Mouse (Mus musculus) left cerebral cortex, postnatal 14 days (tissue): ENCODE measurements around the gene Lrguk. TPM values are rescaled to one million over a fixed set of nuclear protein-coding genes. Genes with fewer than 3 reads are reported as not detected.

Experiments
- DNase-seq, 2 experiments: peaks; one replicate each; pipeline ENCODE4 v3.0.0; 2021 to 2022; ENCODE audit warnings: low spot score in 2 of 2, mixed read lengths in 1 of 2
- intact Hi-C: fragments of 180-260 bp; cut with DNase I; formaldehyde crosslinking; loops from one replicate; pipeline ENCODE4 v1.15.1; 2025
- total RNA-seq, 2 experiments: library from RNA; stranded (reverse); gene quantifications; 2 replicates each; pipeline ENCODE4 v1.2.3; 2021

Lrguk gene
- total RNA-seq, 2 experiments from 2014 or later = 3.2 to 3.3 TPM

GRCm38 (mm10) chr6:34124401-34124800 is 95.2 kb downstream of the Lrguk start:
- intact Hi-C loops = no loop called here
- no peak for DNase-seq

GRCm38 (mm10) chr6:34129261-34129660 is 100.0 kb downstream of the Lrguk start:
- intact Hi-C loops = no loop called here
- DNase-seq = no peak

GRCm38 (mm10) chr6:34132391-34132790 is 103.1 kb downstream of the Lrguk start:
- DNase-seq = no peak

GRCm38 (mm10) chr6:34138366-34138765 is 109.1 kb downstream of the Lrguk start:
- intact Hi-C loops = no loop called here
- no peak for DNase-seq

More at GRCm38 (mm10) chr6:34132391-34132790, 103.1 kb downstream of the Lrguk start:
- intact Hi-C loops = no loop called here

DNA sequence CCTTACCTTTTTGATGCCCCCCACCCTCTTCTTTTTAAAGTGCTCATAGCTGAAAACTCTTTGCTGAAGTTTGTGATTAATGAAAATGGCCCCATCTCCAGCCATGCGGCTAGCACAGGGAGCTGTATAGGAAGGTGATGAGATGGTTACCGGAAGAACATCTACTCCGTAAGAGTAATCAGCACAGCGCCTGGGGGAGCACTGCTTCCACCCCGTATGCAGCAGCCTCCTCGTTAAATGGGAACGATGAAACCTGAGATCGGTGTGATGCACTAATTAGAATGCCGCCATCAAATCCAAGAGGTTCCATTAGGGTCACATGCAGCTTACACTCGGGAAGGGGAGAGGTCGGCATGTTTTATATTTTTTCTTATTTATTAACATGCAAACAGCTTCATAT is 113.7 kb downstream of the Lrguk start:
- intact Hi-C loops = no loop called here
- no peak for DNase-seq

DNA sequence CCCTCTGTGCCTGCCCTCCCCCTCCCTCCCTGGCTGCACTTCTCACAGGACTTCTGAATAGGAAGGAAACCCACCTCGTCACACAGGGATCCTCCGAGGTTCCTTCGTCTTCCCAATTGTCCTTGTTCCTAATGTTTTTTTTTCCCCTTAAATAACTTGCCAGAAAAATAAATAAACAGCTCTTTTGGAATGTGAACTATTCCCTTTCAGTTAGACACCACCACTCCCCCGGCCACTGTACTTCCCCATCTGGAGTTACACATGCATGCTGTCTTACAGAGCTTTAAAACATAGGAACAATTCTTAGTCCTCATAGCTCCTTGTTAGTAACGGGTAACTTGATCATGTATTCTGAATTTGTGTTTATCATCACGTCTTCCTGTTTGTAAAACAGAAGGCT is 116.8 kb downstream of the Lrguk start:
- intact Hi-C loops = no loop called here
- DNase-seq = no peak

DNA sequence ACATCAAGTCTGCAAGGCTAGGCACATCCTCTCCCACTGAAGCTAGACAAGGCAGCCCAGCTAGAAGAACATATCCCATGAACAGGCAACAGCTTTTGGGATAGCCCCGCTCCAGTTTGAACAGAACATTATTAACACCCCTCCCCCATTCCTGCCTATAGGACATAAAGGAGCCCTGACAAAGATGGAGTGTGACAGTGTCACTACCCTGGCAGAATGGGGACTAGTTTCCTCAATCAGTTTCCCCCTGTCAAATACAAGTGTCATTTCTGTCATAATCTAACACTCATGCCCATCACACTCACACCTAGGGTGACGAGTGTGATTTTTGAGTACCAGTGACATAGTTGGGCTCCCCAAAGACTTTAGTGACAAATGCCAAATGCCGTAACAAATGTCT is 118.8 kb downstream of the Lrguk start:
- intact Hi-C loops = no loop called here
- DNase-seq = no peak

DNA sequence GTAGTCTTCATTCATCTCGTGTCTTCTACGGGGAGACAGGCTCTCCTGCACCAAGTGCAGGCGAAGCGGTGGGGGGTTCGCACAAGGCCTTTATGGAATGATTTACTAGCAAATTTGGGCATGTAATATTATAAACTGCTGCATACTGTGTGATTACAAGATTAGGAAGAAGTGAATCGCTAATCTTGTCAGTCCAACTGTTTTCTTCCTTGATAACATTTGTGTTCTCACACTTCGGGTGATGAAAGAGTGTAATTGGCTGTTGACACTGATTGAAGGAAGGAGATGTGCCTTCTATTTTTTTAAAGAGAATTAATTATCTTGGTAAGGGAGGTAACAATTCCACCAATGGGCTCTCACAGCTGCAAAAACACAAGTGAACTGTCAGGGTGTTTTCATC is 119.4 kb downstream of the Lrguk start:
- intact Hi-C loops = no loop called here
- no peak for DNase-seq

- DNase-seq = no peak
- intact Hi-C loops = no loop called here
Observed at GRCm38 (mm10) chr6:34149066-34149465, 119.8 kb downstream of the Lrguk start.

DNA sequence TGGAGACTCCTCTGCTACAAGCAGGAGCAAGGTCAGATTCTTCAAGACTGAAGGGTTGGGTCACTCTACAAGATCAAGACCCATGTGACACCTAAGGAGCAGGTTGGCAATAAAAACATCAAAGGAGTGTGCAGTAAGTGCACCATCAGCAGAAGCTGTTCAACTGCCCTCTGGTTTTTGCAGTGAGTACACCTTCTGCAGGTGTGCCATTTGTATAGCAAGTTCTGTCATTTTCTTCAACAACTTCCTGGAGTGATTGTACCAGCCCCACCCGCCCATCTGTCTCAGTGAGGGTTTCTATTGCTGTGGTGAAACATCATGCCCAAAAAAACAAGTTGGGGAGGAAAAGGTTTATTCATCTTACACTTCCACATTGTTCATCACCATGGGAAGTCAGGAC is 120.6 kb downstream of the Lrguk start:
- DNase-seq = no peak
- intact Hi-C loops = no loop called here

DNA sequence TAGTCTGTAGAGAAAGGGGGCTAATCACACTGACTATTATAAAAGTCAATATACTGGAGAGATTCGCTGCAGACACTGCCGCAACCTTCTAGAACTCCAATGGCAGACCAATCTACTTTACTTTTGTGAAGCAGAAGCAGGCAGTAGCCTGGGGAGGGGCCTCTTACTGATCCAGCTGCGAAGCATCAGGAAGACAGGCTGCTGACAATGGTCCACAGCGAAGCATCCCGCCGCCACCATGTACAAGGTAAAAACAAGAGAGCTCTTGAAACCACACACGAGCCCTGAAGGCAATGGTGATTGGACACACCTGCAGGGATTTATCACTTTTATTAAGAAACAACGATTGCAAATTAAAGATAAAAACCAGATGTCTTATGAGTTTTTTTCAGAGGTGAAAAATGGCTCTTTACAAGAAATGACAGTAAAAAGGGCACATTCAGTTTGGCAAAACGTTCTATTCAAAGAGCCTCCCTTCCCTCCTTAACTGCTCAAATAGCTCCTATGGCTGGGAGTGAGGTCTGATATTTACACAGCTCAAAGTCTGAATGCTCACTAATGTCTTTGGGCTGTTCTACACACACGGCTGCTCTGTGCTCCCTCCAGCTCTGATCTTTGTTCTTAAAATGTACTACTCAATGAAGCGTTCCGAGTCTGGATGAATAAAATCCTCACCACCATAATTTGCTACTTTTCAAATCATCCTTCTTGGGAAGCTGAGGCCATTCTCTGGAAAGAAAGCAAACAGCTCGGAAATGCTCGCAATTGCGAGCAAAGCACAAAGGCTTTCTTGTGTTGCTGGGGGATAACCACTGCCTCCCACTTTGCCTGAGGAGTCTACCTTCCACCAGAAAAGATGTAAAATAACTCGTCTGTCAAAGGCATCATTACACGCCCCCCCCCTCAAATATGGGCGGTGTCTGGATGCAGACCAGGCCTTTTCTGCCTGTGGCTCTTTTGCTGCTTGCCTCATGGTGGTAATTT is 124.1 kb downstream of the Lrguk start:
- intact Hi-C loops = no loop called here
- DNase-seq = no peak

GRCm38 (mm10) chr6:34154202-34154601 is 125.0 kb downstream of the Lrguk start:
- intact Hi-C loops = no loop called here
- DNase-seq = peak; percentile 74 to 89

DNA sequence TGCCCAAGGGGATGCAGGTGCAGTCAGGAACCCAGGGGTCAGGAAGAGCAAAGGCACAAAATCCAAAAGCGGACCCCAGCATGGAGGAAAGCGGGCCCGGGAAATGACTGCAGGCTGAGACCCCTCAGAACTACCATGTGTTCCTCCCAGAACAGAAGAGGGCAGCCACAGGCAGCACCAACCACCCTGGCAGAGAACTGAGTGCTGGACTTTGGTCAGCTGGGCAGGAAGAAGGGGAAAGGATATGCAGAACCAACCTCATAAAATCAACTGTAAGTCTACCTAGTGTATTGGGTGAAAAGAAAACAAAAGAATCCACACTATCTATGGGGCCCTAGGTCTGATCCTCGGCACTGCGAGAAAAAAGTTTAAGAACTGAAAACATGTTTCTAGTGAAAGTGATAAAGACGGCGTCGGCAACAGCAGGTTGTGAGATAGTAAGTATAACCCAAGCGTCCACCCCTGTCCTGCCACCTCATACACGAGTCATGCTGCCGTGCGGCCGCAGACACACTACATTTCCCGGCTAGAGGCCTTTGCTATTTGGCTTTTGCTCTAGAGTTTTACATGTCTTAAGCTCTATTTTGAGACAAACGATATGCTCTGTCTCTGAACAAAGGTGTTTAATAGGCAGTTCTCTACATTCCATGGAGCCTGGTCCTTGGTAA is 126.0 kb downstream of the Lrguk start:
- intact Hi-C loops = no loop called here
- DNase-seq = no peak

- intact Hi-C loops = no loop called here
Observed at GRCm38 (mm10) chr6:34156057-34156456, 126.8 kb downstream of the Lrguk start.

DNA sequence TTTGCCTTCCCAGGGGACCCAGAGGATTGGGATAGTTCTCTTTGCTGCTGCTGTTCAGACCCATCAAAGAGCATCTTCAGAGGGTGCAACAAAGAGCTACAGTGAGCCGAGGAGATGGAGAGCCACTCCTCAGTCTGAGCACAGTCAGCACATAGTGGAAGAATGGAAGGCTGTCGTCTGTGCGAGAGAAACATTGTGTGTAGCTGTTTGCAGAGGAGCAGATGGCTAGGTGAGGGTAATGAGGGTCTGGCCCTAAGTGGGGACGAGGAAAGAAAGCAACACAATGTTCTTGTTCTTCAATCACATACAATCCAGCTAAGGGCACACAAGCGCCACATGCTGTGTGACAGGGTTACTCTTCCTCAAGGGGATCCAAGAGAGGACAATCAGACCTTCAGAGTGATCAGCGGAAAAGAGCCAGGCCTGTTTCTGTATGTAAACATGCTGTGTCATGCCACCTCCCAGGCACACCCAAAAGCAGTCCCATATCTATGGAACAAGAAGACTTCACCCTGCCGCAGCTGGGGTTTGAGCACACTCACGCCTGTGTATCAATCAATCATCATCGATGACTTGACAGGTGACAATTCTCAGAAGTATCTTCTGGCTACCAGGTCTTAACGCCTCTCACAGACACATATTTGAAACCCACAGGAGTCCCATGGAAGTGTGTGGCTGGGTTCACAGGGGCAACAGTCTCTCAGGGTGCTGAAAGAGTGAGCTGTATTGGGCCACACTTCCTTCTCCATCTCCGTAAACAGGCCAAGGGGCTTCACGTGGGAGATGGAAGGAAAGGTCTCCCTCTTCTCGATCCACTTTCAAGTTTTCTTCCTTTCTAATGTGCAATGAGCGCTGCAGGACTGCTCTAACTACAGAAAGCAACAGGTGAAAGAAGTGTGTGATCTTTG is 127.8 kb downstream of the Lrguk start:
- intact Hi-C loops = no loop called here
- no peak for DNase-seq

More at GRCm38 (mm10) chr6:34156057-34156456, 126.8 kb downstream of the Lrguk start:
- DNase-seq = no peak

GRCm38 (mm10) chr6:34159998-34160815 is 131.0 kb downstream of the Lrguk start:
- intact Hi-C loops = no loop called here
- DNase-seq = no peak

DNA sequence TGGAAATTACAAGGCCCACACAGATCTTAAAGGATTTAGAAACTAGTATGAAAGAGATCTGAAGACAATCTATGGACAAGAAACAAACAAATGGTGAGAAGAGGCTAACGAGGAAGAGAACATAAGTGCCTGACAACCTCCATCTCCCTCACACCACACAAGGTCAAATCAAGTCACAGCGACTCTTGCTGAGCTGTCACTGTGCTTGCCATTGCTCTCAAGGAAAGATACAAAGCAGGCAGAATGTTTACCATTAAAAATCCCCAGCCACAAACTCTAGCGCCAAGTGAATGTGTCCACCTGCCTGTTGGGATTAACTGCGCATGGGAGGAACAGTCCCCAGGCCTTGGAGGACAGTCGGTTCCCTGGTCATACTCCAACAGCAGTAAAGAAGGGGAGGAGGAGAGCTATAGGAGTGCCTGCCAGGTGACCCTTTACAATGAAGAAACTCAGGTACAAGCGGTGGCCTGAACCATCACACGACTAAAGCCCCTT is 131.6 kb downstream of the Lrguk start:
- intact Hi-C loops = no loop called here
- DNase-seq = no peak

DNA sequence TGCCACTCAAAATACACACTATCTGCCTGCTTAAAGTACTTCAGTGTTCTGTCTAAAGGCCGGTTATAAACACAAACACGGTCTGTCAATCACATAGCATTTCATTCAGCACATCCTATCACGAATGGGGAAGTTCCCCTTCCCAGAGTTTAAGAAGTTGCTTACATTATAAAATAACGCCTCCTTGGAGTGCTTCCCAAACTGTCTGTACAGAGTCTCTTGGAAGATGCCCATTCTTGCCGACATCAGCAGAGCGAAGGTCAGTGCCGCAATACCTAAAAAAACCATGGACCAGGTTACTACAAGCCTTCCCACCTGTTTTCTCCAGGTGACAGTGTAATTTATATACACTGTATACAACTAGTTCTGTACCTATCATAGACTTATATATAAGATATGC is 132.3 kb downstream of the Lrguk start:
- DNase-seq = no peak
- intact Hi-C loops = no loop called here

- intact Hi-C loops = no loop called here
- DNase-seq = no peak
Observed at GRCm38 (mm10) chr6:34162607-34163006, 133.4 kb downstream of the Lrguk start.
